Mouse (Mus musculus) forebrain, embryonic 10.5 days (tissue): ENCODE results near the gene Sestd1. TPM values are rescaled to one million over a fixed set of nuclear protein-coding genes. Genes with fewer than 3 reads are reported as not detected.

ENCODE experiments used
- DNase-seq: peaks from one replicate; pipeline ENCODE4 v3.0.0-alpha.2; 2017; ENCODE audit warnings: low spot score; ENCODE audit errors: extremely low spot score
- H3K27ac ChIP-seq: fragments of 300-500 bp; sonication (generic); 2 replicates; pipeline ENCODE4 v1.5.1; 2016; ENCODE audit warnings: mild to moderate bottlenecking
- H3K27me3 ChIP-seq: fragments of 300-500 bp; sonication (generic); 2 replicates; pipeline ENCODE4 v1.6.1; 2016; ENCODE audit warnings: mild to moderate bottlenecking; ENCODE audit not compliant: poor library complexity, severe bottlenecking
- H3K36me3 ChIP-seq: fragments of 300-500 bp; sonication (generic); replicated peaks from 2 replicates; pipeline ENCODE4 v1.6.1; 2016; ENCODE audit warnings: mild to moderate bottlenecking, moderate library complexity
- H3K4me1 ChIP-seq: fragments of 300-500 bp; sonication (generic); 2 replicates; pipeline ENCODE4 v1.6.1; 2016
- H3K4me3 ChIP-seq: fragments of 300-500 bp; sonication (generic); 2 replicates; pipeline ENCODE4 v1.5.1; 2016; ENCODE audit warnings: mild to moderate bottlenecking, moderate library complexity
- H3K9me3 ChIP-seq: fragments of 300-500 bp; sonication (generic); 2 replicates; pipeline ENCODE4 v1.6.1; 2016; ENCODE audit warnings: mild to moderate bottlenecking, moderate library complexity
- WGBS: fragments of 180-500 bp; shearing (Covaris S2); methylation state at CpG from one replicate; pipeline ENCODE4 v1.1.7; 2016; 5-methylcytosine and 5-hydroxymethylcytosine counted together
- polyA plus RNA-seq: library from polyadenylated mRNA; unstranded; fragments of >200 nt; fragmentation: Nextera tagmentation; extraction: Ambion mirVana; gene quantifications from 2 replicates; pipeline ENCODE4 v1.2.1, GENCODE M21; 2016

Gene Sestd1
- polyA plus RNA-seq, 1 experiment from 2014 or later = 16.6 TPM

DNA sequence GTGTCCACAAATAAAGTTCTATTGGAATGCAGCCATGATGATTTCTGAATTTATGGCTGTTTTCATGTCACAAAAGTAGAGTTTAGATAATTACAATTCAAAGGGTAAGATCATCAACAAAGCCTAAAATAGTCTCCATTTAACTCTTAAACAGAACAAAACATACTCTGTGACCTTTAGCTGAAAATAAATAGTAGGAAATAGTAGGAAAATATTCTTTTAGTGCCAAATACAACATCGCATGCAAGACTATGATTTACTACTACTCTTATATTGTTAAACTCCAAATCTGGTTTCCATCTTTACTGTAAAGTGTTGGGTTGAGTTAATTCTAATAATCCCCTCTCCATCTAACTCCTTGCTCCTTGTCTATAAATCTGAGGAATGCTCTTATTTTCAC is 147.0 kb downstream of the Sestd1 start:
- H3K9me3 ChIP-seq = no peaks in the 10 kb centered on the region
- no peak for DNase-seq
- no peaks in the 10 kb centered on the region for H3K27me3 ChIP-seq
- 91% methylated on average over 1 of the region's 1 CpGs for whole genome bisulfite sequencing
- no peak overlapping the region for H3K4me3 ChIP-seq
- no peaks in the 10 kb centered on the region for H3K4me1 ChIP-seq
- H3K36me3 ChIP-seq = no peaks in the 10 kb centered on the region
- H3K27ac ChIP-seq = no peak overlapping the region

Other genes with a start within 250 kb of the Sestd1 start
- gene Ccdc141, start 110.0 kb downstream of the Sestd1 start, polyA plus RNA-seq = 2.6 and 3.1 TPM in 2 replicates